Mouse (Mus musculus) frontal cortex, postnatal 10 days (tissue): Measurements from ENCODE around the gene Ldlrad3.
A peak's percentile ranks its signal among the peaks of the same experiment; 100 is the strongest.

ENCODE experiments used
- DNase-seq, 2 experiments: peaks; one replicate each; pipeline ENCODE4 v3.0.0; 2022; ENCODE audit warnings: low spot score in 2 of 2, mixed read lengths in 1 of 2

Ldlrad3 gene

GRCm38 (mm10) chr2:102185951-102186561 lies at the start of gene Ldlrad3:
Ldlrad3 (minus strand) TSS chr2:102186385.
- peak; percentile 48 to 83 for DNase-seq

- no peak for DNase-seq
Measured at GRCm38 (mm10) chr2:102231470-102231869, 45.3 kb upstream of the Ldlrad3 start.

- DNase-seq: no peak
Measured at GRCm38 (mm10) chr2:102229126-102229525, 42.9 kb upstream of the Ldlrad3 start.

GRCm38 (mm10) chr2:102228331-102228730 lies 42.1 kb upstream of the Ldlrad3 start:
- DNase-seq: no peak

GRCm38 (mm10) chr2:102227839-102228238 lies 41.7 kb upstream of the Ldlrad3 start:
- no peak for DNase-seq

- DNase-seq: no peak
Measured at GRCm38 (mm10) chr2:102226274-102226673, 40.1 kb upstream of the Ldlrad3 start.

- no peak for DNase-seq
Measured at GRCm38 (mm10) chr2:102223355-102224128, 37.4 kb upstream of the Ldlrad3 start.

- no peak for DNase-seq
Measured at GRCm38 (mm10) chr2:102222749-102223148, 36.6 kb upstream of the Ldlrad3 start.

- DNase-seq: no peak
Measured at GRCm38 (mm10) chr2:102216817-102217216, 30.6 kb upstream of the Ldlrad3 start.

- DNase-seq: no peak
Measured at GRCm38 (mm10) chr2:102212096-102212495, 25.9 kb upstream of the Ldlrad3 start.

- DNase-seq: no peak
Measured at GRCm38 (mm10) chr2:102205672-102206399, 19.7 kb upstream of the Ldlrad3 start.

GRCm38 (mm10) chr2:102203478-102203877 lies 17.3 kb upstream of the Ldlrad3 start:
- no peak for DNase-seq

GRCm38 (mm10) chr2:102202211-102202770 lies 16.1 kb upstream of the Ldlrad3 start:
- no peak for DNase-seq

- DNase-seq: no peak
Measured at GRCm38 (mm10) chr2:102201198-102201948, 15.2 kb upstream of the Ldlrad3 start.

- DNase-seq: no peak
Measured at GRCm38 (mm10) chr2:102197332-102197731, 11.1 kb upstream of the Ldlrad3 start.

GRCm38 (mm10) chr2:102196709-102197108 lies 10.5 kb upstream of the Ldlrad3 start:
- no peak for DNase-seq

- no peak for DNase-seq
Measured at GRCm38 (mm10) chr2:102195494-102195893, 9.3 kb upstream of the Ldlrad3 start.

GRCm38 (mm10) chr2:102194247-102194646 lies 8.1 kb upstream of the Ldlrad3 start:
- no peak for DNase-seq

- DNase-seq: no peak
Measured at GRCm38 (mm10) chr2:102192943-102193820, 7.0 kb upstream of the Ldlrad3 start.

GRCm38 (mm10) chr2:102191736-102192135 lies 5.6 kb upstream of the Ldlrad3 start:
- DNase-seq: no peak

- no peak for DNase-seq
Measured at GRCm38 (mm10) chr2:102190956-102191355, 4.8 kb upstream of the Ldlrad3 start.
